Mouse (Mus musculus) lung, postnatal 14 days (tissue): ENCODE results near the gene Cntf.

Source experiments
- DNase-seq: peaks from one replicate; pipeline ENCODE4 v3.0.0; 2021

The Cntf gene

GRCm38 (mm10) chr19:12765308-12765707 is at the start of gene Cntf:
Gene Cntf (minus strand): TSS chr19:12765632.
- no peak for DNase-seq

GRCm38 (mm10) chr19:12813883-12814282 is 48.5 kb upstream of the Cntf start:
- no peak for DNase-seq

- no peak for DNase-seq
These were observed 47.4 kb upstream of the Cntf start for GRCm38 (mm10) chr19:12812644-12813364.

GRCm38 (mm10) chr19:12806214-12806613 is 40.8 kb upstream of the Cntf start:
- no peak for DNase-seq

GRCm38 (mm10) chr19:12805730-12806129 is 40.3 kb upstream of the Cntf start:
- DNase-seq, result no peak

GRCm38 (mm10) chr19:12804237-12804636 is 38.8 kb upstream of the Cntf start:
- no peak for DNase-seq

- no peak for DNase-seq
These were observed 37.4 kb upstream of the Cntf start for GRCm38 (mm10) chr19:12802830-12803229.

- no peak for DNase-seq
These were observed 35.6 kb upstream of the Cntf start for GRCm38 (mm10) chr19:12801046-12801445.

- no peak for DNase-seq
These were observed 35.2 kb upstream of the Cntf start for GRCm38 (mm10) chr19:12800621-12801020.

- no peak for DNase-seq
These were observed 33.6 kb upstream of the Cntf start for GRCm38 (mm10) chr19:12799081-12799480.

- DNase-seq, result no peak
These were observed 33.0 kb upstream of the Cntf start for GRCm38 (mm10) chr19:12798404-12798803.

GRCm38 (mm10) chr19:12797071-12797470 is 31.6 kb upstream of the Cntf start:
- DNase-seq, result peak; percentile 21

- DNase-seq, result peak; percentile 71
These were observed 31.0 kb upstream of the Cntf start for GRCm38 (mm10) chr19:12796328-12796931.

GRCm38 (mm10) chr19:12795511-12796327 is 30.3 kb upstream of the Cntf start, which contains the start of the genes Zfp91 and Lpxn:
Gene Zfp91 (minus strand): TSS chr19:12796126.
Gene Lpxn (plus strand): TSS chr19:12796193.
- DNase-seq, result peak; percentile 96

- no peak for DNase-seq
These were observed 29.7 kb upstream of the Cntf start for GRCm38 (mm10) chr19:12795110-12795509.

- peak; percentile 95 for DNase-seq
These were observed 28.9 kb upstream of the Cntf start for GRCm38 (mm10) chr19:12794056-12795044.

GRCm38 (mm10) chr19:12792374-12792773 is 26.9 kb upstream of the Cntf start:
- DNase-seq, result no peak

GRCm38 (mm10) chr19:12787721-12788120 is 22.3 kb upstream of the Cntf start:
- no peak for DNase-seq

GRCm38 (mm10) chr19:12786803-12787395 is 21.5 kb upstream of the Cntf start:
- no peak for DNase-seq

GRCm38 (mm10) chr19:12780437-12780836 is 15.0 kb upstream of the Cntf start:
- DNase-seq, result no peak

GRCm38 (mm10) chr19:12770888-12771287 is 5.5 kb upstream of the Cntf start:
- DNase-seq, result peak; percentile 10
